Mouse (Mus musculus): ENCODE data around the gene Gfpt1.
A peak's percentile ranks its signal among the peaks of the same experiment; 100 is the strongest.
"Not testable (repeated sequence)": the region's sequence is repeated elsewhere in the genome, so short reads cannot be mapped to it uniquely, and the experiment has no call there.

The Gfpt1 gene

DNA sequence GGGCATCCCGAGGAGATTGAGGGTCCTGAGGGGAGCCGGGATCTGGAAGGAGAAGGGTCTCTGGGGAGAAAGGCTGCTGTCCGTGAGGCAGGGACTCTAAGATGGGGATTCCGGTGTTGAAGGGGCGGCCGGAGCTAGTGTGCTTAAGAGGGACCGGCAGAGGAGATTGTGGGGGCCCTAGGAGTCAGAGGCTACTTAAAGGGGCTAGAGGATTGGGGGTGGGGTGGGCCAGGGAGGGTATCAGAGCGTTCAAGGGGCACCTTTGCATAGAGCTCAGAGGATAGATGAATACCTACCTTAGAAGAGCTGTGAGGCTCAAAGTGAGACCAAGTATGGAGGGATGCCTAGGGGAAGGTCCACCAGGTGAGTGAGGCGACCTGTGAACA, 478 bp downstream of the Gfpt1 start:
- DNase-seq, result no peak

GRCm38 (mm10) chr6:87044895-87045294, 2.2 kb downstream of the Gfpt1 start:
- no peak for DNase-seq

DNA sequence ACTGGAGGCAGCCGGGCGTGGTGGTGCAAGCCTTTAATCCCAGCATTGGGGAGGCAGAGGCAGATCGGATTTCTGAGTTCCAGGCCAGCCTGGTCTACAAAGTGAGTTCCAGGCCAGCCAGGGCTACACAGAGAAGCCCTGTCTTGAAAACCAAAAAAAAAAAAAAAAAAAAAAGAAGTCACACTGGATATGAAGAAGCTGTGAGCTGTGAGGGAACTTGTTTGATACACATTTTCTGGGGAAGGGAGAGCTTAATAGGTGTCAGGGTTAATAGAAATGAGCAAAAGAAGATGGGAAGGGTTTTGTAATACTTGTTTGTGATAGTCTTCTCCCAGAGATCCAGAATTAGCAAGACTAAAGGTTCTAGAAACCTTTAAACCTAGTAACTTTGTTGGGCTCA, 2.9 kb downstream of the Gfpt1 start:
- DNase-seq, result no peak

DNA sequence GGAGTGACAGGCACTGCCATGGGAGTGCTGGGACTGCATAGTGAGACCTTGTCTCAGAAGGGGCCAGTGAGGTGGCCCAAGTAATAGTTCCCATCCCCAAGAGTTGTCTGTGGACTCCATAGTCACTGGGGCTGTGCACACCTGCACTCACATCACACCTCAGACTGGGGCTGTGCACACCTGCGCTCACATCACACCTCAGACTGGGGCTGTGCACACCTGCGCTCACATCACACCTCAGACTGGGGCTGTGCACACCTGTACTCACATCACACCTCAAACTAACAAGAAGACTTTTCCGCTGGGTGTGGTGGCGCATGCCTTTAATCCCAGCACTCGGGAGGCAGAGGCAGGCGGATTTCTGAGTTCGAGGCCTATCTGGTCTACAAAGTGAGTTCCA, 6.1 kb downstream of the Gfpt1 start:
- DNase-seq, result not testable (repeated sequence)

GRCm38 (mm10) chr6:87051886-87052425, 9.3 kb downstream of the Gfpt1 start:
- no peak for DNase-seq

DNA sequence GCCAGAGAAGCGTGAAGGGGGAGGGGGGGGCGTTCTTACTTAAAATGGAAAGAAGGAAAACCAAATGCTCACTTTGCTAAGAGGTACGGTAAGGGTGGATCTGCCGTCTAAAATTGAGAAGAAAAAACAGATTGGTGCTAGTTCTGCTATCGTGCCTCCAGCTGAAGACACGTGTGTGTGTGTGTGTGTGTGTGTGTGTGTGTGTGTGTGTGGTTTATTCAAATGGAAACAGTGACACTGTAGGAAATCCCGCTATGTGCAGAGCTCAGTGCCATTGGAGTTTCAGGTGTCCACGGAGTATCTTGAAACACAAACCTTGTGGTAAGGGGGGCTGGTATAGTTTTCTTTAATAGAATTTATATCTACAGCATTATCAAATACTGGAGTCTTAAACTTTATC, 11.5 kb downstream of the Gfpt1 start:
- DNase-seq, result no peak

GRCm38 (mm10) chr6:87059754-87060153, 17.1 kb downstream of the Gfpt1 start:
- no peak for DNase-seq

DNA sequence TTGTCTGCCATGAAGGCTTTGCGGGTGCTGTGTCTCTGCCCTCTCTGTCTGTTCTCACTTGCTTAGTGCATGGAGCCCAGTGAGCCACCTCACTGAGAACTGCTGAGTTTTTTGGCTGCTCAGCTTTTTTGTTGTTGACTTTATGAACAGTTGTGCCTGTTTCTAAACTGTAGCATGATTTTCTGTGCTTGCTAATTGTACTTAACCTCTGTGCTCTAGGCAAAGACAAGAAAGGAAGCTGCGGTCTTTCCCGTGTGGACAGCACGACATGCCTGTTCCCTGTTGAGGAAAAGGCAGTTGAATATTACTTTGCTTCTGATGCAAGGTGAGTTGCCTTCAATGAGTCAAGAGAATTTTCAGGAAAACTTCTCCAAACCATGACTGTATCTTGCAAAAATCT, 20.9 kb downstream of the Gfpt1 start:
- DNase-seq, result no peak

GRCm38 (mm10) chr6:87068209-87068608, 25.6 kb downstream of the Gfpt1 start:
- no peak for DNase-seq

GRCm38 (mm10) chr6:87069195-87069900, 26.7 kb downstream of the Gfpt1 start:
- DNase-seq, result no peak

GRCm38 (mm10) chr6:87070641-87071040, 28.0 kb downstream of the Gfpt1 start:
- no peak for DNase-seq

DNA sequence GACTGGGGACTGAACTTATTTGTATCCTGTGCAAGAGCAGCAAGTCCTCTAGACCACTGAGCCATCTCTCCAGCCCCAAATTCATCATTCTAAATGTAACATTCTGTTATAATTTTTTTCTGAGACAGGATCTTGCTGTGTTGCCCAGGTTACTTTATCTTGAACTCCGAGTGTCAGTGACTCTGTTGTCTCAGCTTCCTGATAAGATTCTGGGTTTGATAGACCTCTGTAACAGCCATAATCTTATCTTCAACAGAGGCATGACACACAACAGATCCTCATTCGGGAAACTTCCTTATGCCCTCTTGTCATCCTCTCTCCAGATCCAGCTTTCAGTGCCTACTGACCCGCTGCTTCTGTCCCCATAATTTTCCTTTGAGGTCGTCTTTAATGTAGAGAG, 30.1 kb downstream of the Gfpt1 start:
- no peak for DNase-seq

DNA sequence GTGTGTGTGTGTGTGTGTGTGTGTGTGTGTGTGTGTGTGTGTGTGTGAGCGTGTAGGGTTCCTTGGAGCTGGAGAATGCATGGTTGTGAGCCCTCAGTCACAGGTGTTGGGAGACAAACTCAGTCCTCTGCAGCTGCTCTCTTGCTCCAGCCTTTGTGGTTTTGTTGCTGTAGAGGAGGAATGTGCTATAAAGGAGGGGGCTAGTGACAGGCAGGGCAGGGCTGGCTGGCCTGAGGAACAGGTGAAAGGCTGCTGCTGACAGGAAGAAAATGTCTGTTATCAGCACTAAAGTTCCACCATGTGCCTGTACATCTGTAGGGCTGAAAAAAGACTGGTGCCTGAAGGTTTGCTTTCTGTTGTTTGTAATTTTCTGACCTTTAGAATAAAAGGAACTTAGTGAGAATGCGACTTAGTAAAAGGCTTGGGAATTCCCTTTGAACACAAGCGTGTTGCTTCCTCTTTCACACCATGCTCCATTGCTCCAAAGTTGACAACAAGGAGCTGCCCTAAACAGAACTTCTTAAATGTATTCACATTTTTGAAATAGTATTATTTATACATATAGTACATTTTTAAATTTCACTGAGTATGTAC, 32.5 kb downstream of the Gfpt1 start:
- DNase-seq, result no peak

GRCm38 (mm10) chr6:87079457-87079856, 36.8 kb downstream of the Gfpt1 start:
- DNase-seq, result no peak

GRCm38 (mm10) chr6:87085026-87085425, 42.4 kb downstream of the Gfpt1 start:
- DNase-seq, result no peak

- no peak for DNase-seq
Measured at GRCm38 (mm10) chr6:87088356-87088755, 45.7 kb downstream of the Gfpt1 start.

DNA sequence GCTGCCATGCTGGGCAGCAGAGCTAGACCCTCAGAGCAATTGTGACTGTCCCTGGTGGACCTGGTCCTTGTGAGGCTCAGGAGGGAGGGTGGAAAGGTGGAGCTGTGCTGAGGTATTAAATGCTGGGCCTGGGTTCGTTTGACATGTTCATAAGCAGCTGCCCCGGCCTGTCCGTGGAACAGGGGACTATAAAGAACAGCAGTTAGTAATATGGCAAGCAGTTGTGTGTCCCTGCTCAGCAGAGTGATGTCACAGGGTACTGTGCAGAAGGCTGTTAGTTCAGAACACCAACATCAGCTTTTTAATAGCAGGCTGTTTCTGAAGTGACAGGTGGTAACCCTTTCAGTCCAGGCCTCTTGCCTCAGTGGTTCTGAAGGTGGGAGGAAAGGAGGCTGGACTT, 48.2 kb downstream of the Gfpt1 start:
- no peak for DNase-seq

DNA sequence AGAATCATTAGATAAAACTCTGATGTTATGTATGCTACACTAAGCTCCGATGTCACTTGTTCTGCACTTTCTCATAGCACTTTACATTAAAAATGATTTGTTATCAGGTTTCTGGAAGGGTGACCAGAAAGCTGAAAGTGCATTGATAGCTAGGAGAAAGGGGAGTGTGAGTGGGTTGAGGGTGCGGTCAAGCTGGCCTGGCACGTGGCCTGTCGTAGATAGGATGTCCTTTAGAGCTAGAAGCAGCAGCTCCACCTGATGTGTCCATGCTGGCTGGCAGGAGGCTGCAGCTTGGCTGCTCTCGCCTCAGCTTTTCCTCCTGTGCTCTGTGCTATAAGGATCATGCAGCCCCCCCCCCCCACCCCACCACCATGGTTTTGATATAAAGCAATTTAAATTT, 49.8 kb downstream of the Gfpt1 start:
- DNase-seq, result no peak

DNA sequence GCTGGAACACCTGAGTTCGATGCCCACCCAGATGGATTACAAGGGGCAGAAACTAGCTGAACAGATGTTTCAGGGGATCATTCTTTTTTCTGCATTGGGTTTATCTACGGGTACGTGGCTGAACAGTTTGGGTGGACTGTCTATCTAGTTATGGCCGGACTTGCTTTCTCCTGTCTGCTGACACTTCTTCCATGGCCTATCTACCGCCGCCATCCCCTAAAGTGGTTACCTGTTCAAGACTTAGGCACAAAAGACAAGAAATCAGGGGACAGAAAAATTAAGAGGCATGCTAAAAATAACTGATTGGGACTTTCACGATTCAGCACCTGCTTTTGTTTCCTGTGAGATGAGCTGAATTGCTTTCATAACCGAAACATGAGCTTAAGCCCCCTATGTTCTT, 51.0 kb downstream of the Gfpt1 start:
- not testable (repeated sequence) for DNase-seq

- DNase-seq, result no peak
Measured at GRCm38 (mm10) chr6:87099261-87099660, 56.6 kb downstream of the Gfpt1 start.

GRCm38 (mm10) chr6:87099671-87100296, 57.1 kb downstream of the Gfpt1 start:
- no peak for DNase-seq

- DNase-seq, result no peak
Measured at GRCm38 (mm10) chr6:87100297-87101020, 57.8 kb downstream of the Gfpt1 start.

DNA sequence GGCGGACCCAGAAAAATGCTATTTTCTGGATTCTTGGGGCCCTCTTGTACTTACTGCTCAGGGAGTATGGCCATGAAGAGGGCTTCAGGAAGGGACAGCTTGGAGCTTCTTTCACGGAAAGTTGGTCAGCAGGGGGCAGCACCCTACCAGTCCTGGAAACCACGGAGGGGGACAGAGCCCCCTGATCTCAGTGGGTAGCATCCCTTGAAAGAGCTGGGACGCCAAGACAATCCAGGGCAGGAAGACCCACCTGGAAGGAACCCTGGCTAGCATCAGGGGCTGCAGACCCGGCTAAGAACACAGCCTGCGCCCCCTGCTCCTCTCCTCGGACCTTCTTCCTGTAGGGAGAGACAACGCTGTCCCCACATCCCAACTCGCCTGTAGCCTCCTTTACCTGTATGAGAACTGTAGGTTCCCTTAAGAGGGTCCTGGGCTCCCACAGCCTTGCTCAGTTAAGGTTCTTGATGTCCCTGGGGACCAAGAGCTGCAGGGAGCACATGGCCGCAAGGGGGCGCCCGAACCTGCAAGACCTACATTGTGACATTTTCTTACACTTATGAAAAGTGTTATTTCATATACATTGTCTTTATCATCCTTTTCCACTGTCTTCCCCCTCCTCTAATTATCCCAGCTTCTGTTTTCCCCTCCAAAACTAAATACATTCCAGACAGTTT, 58.8 kb downstream of the Gfpt1 start:
- peak; percentile 86 to 94 for DNase-seq

Data from kidney, postnatal 25 days (tissue).